Mouse (Mus musculus) splenic B cell, adult 2 months (primary cell): ENCODE measurements at regions not wholly inside any gene's neighbourhood (a gene's known extent, or its start where the extent isn't known, plus 50 kb on each side); places are given as distances from the start of the nearest gene placed in this dataset.
"Not testable (repeated sequence)": the region's sequence is repeated elsewhere in the genome, so short reads cannot be mapped to it uniquely, and the experiment has no call there.

Experiments
- DNase-seq: peaks from one replicate; pipeline ENCODE4 v3.0.0-alpha.2; 2011; ENCODE audit warnings: low read depth, low spot score
- H3K27me3 ChIP-seq: 2 replicates; pipeline ENCODE4 v1.6.1; 2012; ENCODE audit warnings: mild to moderate bottlenecking, low read length, moderate library complexity, mixed read lengths; ENCODE audit not compliant: control insufficient read depth, poor library complexity, insufficient read depth, severe bottlenecking
- H3K36me3 ChIP-seq: 2 replicates; pipeline ENCODE4 v1.6.1; 2012; ENCODE audit warnings: mild to moderate bottlenecking, low read length, moderate library complexity, mixed read lengths; ENCODE audit not compliant: control insufficient read depth, poor library complexity, insufficient read depth, severe bottlenecking

- Histone ChIP-seq H3K27me3 (no peaks in the 10 kb centered on the region), H3K36me3 (no peaks in the 10 kb centered on the region)
- DNase-seq, result peak; percentile 0
Observed at GRCm38 (mm10) chr7:47830124-47830523, 151.8 kb downstream of the Mrgpra4 start.

- no peak for DNase-seq
Observed at GRCm38 (mm10) chr7:47781373-47781772, 180.2 kb upstream of the Mrgpra3 start.

DNA sequence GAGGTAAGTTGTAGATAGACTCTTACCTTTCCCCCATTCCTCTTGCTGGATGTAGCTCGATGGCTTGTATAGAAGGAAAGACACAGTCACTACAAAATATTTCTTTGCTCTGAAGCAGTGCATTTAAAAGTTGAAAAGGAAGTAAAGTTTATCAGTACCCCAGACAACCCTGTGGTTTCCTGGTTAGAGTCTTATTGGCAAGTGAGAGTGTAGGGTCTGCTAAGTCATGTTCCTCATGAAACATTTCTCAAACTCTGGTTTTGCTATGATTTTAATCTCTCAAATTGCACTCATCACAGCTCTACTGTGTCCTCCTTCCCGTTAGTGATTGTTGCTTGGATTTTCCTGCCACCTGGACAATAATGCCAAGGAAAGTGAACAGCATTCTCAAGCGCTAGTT lies 146.4 kb upstream of the Mrgpra3 start:
- no peak for DNase-seq
- Histone ChIP-seq H3K36me3 (no peaks in the 10 kb centered on the region), H3K27me3 (no peaks in the 10 kb centered on the region)

More at GRCm38 (mm10) chr7:47781373-47781772, 180.2 kb upstream of the Mrgpra3 start:
- Histone ChIP-seq H3K27me3 (no peaks in the 10 kb centered on the region), H3K36me3 (no peaks in the 10 kb centered on the region)

- not testable (repeated sequence) for H3K36me3 ChIP-seq
Observed at GRCm38 (mm10) chr7:47740064-47740463, 138.9 kb upstream of the Mrgpra3 start.

DNA sequence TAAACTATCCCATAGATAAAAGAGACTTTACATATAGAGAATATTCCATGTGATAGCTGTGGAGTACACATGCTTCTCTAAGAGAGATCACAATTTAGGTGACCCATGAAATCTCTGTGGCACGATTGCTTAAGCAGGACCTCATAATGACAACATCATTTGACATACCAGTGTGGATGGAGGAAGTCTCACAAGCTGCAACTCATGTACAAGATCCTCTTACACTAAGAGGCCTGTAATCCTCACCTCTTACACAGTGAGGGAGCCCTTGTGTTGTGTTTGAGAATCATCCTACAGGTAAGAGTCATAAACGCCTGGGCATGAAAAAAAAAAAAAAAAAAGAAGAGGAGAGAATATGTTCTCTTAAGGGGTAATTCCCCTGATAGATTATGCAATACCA lies 89.9 kb upstream of the Mrgpra3 start:
- no peaks in the 10 kb centered on the region; the same call in 1 of the 2 replicates for H3K27me3 ChIP-seq
- no peak for DNase-seq
- no peaks in the 10 kb centered on the region for H3K36me3 ChIP-seq

More at GRCm38 (mm10) chr7:47740064-47740463, 138.9 kb upstream of the Mrgpra3 start:
- DNase-seq, result peak; percentile 0
- not testable (repeated sequence) for H3K27me3 ChIP-seq

GRCm38 (mm10) chr7:47676999-47677398 lies 75.8 kb upstream of the Mrgpra3 start:
- no peaks in the 10 kb centered on the region for H3K36me3 ChIP-seq
- no peak for DNase-seq

More at GRCm38 (mm10) chr7:47676999-47677398, 75.8 kb upstream of the Mrgpra3 start:
- H3K27me3 ChIP-seq, result no peaks in the 10 kb centered on the region
